Mouse (Mus musculus): ENCODE measurements around the gene Chek2.

GRCm38 (mm10) chr5:110797696-110798095 is 42.1 kb upstream of the Chek2 start:
- TF ChIP-seq GATA1 (IDR thresholded peaks at IDR 0.05; ENCODE audit: low read length): no peak
- no peak for TF ChIP-seq TAL1 (IDR thresholded peaks at IDR 0.05; ENCODE audit: low read length)
